Mouse (Mus musculus) right cerebral cortex, adult 2 months (tissue): ENCODE measurements around the gene Pkp2.
"Not testable (repeated sequence)": the region's sequence is repeated elsewhere in the genome, so short reads cannot be mapped to it uniquely, and the experiment has no call there.

Experiments
- DNase-seq, 2 experiments: peaks; one replicate each; pipeline ENCODE4 v3.0.0; 2021 to 2022; ENCODE audit warnings: low spot score in 2 of 2

Gene Pkp2

DNA sequence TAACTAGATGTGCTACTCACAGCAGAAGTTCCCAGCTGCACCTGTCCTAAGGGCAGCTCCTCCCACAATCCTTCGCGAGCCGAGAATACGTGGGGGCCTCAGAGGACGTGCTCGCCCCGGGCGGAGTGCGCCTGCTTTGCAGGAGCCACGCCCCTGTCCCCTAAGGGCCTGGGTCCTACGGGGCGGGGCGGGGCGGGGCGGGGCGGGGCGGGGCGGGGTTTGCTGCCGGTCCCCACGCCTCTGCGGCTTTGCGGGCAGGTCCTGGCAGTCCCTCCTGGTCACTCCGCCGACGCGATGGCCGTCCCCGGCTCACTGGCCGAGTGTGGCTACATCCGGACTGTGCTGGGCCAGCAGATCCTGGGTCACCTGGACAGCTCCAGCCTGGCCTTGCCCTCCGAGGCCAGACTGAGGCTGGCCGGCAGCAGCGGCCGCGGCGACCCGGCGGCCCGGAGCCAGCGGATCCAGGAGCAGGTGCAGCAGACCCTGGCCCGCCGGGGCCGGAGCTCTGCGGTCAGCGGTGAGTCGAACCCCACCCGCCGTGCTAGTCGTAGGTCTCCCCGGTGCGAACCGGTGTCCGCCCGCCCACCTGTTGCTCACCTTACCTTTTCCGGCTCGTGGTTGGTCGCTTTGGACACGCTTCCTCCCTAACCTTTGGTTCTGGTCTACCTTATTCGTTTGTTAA lies at the start of gene Pkp2:
TSS of gene Pkp2 (plus strand) at position 240 of the 682 bp plus-strand sequence.
- DNase-seq, result peak in 1 of 2 experiments; percentile 45

DNA sequence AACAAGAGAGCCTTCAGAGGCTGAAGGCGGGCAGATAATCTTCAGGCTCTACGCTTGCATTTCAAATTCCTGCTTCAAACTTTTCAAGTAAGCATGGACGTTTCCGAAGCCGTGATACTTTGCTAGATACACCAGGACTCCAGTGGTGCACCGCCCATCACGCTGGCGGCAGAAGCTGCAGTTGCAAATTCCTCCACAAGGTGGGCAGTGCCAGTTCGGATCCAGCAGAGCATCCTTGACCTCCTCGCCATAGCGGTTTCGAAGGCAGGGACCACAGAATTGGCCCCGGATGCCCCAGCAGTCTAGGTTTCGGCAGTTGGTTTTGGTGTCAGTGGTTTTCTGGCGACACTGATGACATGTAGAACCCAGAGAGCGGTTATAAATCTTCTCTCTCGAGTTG lies 15.7 kb upstream of the Pkp2 start:
- no peak for DNase-seq

DNA sequence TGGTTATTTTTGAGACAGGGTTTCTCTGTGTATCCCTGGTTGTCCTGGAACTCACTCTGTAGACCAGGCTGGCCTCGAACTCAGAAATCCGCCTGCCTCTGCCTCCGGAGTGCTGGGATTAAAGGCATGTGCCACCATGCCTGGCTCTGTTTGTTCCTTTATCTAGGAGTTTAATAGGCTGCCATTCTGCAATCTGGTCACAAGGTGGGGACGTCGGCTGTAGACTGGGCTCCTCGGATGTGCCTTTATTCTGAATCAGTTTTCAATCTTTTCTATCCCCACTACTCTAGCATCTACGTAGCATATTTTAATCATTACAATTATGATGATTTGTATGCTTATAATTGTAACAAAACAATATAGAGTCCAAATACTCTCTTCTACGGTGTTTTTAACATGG lies 11.1 kb upstream of the Pkp2 start:
- DNase-seq, result peak in 1 of 2 experiments; percentile 36

- no peak for DNase-seq
Observed at GRCm38 (mm10) chr16:16204648-16205047, 8.5 kb upstream of the Pkp2 start.

DNA sequence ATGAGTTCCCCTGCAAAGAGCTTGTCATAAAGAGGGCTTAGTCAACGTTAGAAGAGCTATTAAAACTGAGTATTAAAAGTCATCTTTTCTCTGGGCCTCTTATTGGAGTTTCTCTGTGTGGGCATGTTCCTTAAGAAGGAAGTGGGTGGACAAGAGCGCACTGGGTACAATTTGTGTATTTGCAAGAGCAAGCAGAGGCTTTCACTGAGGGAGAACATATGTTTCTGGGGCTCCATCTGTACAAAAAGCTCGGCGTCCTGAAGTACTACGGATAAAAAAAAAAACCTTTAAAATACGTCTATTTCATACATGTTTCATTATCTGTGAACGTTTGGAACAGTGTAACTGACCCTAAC lies 417 bp upstream of the Pkp2 start:
- DNase-seq, result peak in 1 of 2 experiments; percentile 15

GRCm38 (mm10) chr16:16213761-16214305 lies 715 bp downstream of the Pkp2 start:
- DNase-seq, result no peak

DNA sequence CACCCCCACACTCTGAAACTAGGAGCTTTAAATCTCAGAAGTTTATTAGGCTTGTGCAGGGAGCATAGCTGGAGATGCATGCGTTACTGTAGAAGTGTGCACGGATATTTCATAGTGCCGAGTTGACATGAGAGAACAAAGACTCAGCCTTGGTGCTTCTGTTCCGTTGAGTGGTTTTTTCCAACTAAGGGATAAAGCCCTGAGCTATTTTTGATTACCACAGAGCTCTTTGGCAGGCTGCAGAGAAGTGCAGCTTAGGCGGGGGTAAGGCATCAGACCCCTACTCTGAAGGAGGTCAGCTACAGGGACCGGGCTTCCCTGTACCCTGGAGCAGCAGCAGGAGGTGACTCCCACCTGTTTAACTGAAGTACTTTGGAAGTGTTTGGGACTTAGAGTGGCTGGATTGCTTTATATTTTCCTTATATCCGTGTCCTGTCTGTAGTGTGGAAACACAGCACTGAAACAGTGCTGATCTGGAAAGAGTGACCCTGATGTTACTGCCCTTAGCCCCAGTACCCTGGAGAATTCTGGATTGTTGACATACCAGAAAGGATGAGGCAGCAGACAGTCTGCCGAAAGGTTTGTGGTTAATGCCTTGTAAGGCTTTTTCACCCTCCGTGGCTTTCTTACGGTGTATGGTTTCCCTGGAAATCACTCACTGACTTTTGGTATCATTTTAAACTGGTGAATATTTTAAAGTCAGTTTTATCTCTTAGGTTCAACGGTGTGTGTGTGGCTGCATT lies 2.7 kb downstream of the Pkp2 start:
- no peak for DNase-seq

- DNase-seq, result no peak
Observed at GRCm38 (mm10) chr16:16216934-16217333, 3.8 kb downstream of the Pkp2 start.

DNA sequence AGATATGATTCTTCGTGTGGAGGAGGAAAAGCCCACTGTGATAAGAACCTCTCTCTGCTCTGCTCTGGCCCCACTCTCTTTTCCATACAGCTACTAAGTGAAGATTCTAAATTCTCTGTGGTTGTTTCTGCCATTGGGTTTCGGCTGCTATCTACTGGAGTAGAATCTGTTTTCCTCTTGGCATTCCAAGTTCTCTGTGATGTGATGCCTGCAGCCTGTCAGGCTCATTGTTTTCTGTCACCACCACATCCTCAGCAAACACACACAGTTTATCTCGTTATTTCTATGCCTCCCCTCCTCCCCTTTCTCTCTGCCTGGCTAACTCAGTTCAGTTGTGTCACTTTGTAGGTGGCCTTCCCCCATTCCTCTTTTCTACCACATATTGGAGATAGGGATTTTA lies 6.7 kb downstream of the Pkp2 start:
- no peak for DNase-seq

GRCm38 (mm10) chr16:16222651-16223050 lies 9.5 kb downstream of the Pkp2 start:
- DNase-seq, result no peak

- DNase-seq, result no peak
Observed at GRCm38 (mm10) chr16:16224506-16224924, 11.4 kb downstream of the Pkp2 start.

DNA sequence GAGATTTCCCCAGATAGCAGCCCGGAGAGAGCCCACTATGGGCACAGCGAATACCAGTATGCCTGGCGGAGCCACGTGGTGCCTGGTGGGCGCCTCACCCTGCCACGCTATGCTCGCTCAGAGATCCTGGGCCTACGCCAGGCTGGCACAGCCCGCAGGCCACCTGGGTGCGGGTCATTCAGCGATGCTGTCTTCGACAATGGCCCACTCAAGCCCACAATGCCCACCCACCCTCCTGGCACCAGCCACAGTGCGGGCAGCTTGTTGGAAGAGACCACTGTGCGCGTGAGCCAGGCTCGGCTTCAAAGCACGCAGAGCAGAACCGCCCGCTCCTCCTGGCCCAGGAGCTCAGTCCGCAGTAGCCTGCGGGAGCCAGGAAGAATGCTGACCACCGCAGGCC lies 12.7 kb downstream of the Pkp2 start:
- no peak for DNase-seq

- DNase-seq, result no peak
Observed at GRCm38 (mm10) chr16:16230439-16230838, 17.3 kb downstream of the Pkp2 start.

- no peak for DNase-seq
Observed at GRCm38 (mm10) chr16:16233919-16234318, 20.8 kb downstream of the Pkp2 start.

GRCm38 (mm10) chr16:16236681-16237080 lies 23.6 kb downstream of the Pkp2 start:
- not testable (repeated sequence) for DNase-seq

- DNase-seq, result no peak
Observed at GRCm38 (mm10) chr16:16238356-16238755, 25.2 kb downstream of the Pkp2 start.

DNA sequence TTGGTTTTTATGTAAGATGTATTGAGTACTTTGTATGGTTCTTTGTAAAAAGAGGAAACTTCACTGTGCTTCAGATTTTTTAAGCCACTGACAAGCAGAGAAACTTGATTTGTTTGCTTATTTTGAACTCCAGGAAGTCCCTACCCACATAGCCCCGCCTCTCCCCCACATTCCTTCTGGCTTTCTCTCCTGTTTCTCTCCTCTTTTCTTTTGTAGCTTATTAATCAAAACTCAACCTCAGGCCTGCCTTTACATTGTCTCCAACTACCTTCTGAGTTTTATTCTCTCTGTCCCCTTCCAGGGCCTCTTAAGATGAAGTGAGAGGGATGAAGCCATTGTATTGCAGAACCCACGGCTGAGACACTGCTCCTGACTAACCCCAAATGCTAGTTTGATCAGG lies 31.6 kb downstream of the Pkp2 start:
- DNase-seq, result no peak

- no peak for DNase-seq
Observed at GRCm38 (mm10) chr16:16250470-16250869, 37.4 kb downstream of the Pkp2 start.

GRCm38 (mm10) chr16:16253326-16254074 lies 40.4 kb downstream of the Pkp2 start:
- no peak for DNase-seq

DNA sequence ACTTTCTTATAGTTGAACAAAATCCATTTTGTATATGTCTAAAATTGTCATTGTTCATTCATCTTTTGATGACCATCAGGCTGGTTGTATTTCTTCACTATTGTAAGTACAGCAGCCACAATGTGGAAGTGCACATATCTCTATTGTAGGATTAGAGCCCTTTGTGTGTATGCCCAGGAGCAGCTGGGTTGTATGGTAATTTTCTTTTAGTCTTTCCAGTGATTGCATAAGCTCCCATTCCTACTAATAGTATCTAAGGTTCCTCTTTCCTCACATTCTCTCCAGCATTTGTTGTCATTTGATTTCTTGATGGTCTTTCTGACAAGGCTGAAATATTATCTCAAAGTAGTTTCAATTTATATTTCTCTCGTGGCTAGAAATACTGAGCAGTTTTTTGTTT lies 42.1 kb downstream of the Pkp2 start:
- no peak for DNase-seq

DNA sequence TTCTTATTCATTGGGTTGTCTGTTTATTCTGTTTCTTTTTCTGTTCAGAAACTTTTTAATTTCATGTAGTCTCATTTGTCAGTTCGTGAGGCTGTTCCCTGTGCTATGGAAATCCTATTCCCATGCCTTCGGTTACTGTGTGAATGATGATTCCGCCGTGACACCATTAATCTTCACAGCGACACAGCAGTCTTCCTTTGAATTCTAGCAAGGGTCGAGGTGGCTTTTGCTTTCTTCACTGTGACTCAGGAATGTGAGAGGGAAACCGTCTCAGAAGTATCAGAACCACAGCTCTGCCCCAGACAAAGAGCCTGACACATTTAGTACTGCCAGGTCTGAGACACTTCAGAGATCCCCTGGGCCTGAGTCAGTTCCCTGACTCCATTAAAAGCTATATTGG lies 42.8 kb downstream of the Pkp2 start:
- no peak for DNase-seq

GRCm38 (mm10) chr16:16256672-16257071 lies 43.6 kb downstream of the Pkp2 start:
- DNase-seq, result no peak
